Mouse (Mus musculus) intestine, postnatal 0 days (tissue): ENCODE measurements around the gene Slc4a5. TPM values are rescaled to one million over a fixed set of nuclear protein-coding genes. Genes with fewer than 3 reads are reported as not detected.
"Not testable (repeated sequence)": the region's sequence is repeated elsewhere in the genome, so short reads cannot be mapped to it uniquely, and the experiment has no call there.

Source experiments
- ATAC-seq: fragments of 200-750 bp; cut with Nextera tagmentation; 2 replicates; pipeline ENCODE4 v1.8.0; 2017; ENCODE audit warnings: mild to moderate bottlenecking, moderate TSS enrichment, moderate library complexity
- H3K27ac ChIP-seq: fragments of 300-500 bp; sonication (generic); 2 replicates; pipeline ENCODE4 v1.5.1; 2014; ENCODE audit warnings: mild to moderate bottlenecking, low read depth, low read length, moderate library complexity
- H3K27me3 ChIP-seq: fragments of 300-500 bp; sonication (generic); replicated peaks from 2 replicates; pipeline ENCODE4 v1.6.1; 2014; ENCODE audit warnings: low read length, mixed read lengths; ENCODE audit not compliant: control insufficient read depth, insufficient read depth
- H3K36me3 ChIP-seq: fragments of 300-500 bp; sonication (generic); 2 replicates; pipeline ENCODE4 v1.6.1; 2014; ENCODE audit warnings: mild to moderate bottlenecking, moderate library complexity; ENCODE audit not compliant: control insufficient read depth, insufficient read depth
- H3K4me1 ChIP-seq: fragments of 300-500 bp; sonication (generic); replicated peaks from 2 replicates; pipeline ENCODE4 v1.6.1; 2014; ENCODE audit warnings: antibody characterized with exemption, low read length, mixed read lengths; ENCODE audit not compliant: control insufficient read depth, insufficient read depth
- H3K4me2 ChIP-seq: fragments of 300-500 bp; sonication (generic); replicated peaks from 2 replicates; pipeline ENCODE4 v1.6.1; 2014; ENCODE audit warnings: low read depth, mild to moderate bottlenecking, moderate library complexity
- H3K4me3 ChIP-seq: fragments of 300-500 bp; sonication (generic); 2 replicates; pipeline ENCODE4 v1.5.1; 2014; ENCODE audit warnings: low read depth, low read length
- H3K9ac ChIP-seq: fragments of 300-500 bp; sonication (generic); 2 replicates; pipeline ENCODE4 v1.6.1; 2014; ENCODE audit warnings: mild to moderate bottlenecking, low read depth, low read length
- H3K9me3 ChIP-seq: fragments of 300-500 bp; sonication (generic); 2 replicates; pipeline ENCODE4 v1.6.1; 2016; ENCODE audit warnings: mixed run types; ENCODE audit not compliant: control insufficient read depth
- CTCF ChIP-seq: sonication (generic); IDR thresholded peaks from 2 replicates; pipeline ENCODE4 v1.5.1; 2016; ENCODE audit warnings: low read depth, mild to moderate bottlenecking, control low read depth, antibody characterized with exemption, moderate library complexity
- WGBS: fragments of 180-500 bp; shearing (Covaris S2); extraction: QIAGEN DNeasy Blood & Tissue Kit; methylation state at CpG from one replicate; pipeline ENCODE4 v1.1.7; 2014; 5-methylcytosine and 5-hydroxymethylcytosine counted together
- polyA plus RNA-seq: library from polyadenylated mRNA; unstranded; fragments of >200 nt; fragmentation: Nextera tagmentation; extraction: Ambion mirVana; gene quantifications from 2 replicates; pipeline ENCODE4 v1.2.1, GENCODE M21; 2015

The Slc4a5 gene
- polyA plus RNA-seq, 1 experiment from 2014 or later: 1.5 TPM

DNA sequence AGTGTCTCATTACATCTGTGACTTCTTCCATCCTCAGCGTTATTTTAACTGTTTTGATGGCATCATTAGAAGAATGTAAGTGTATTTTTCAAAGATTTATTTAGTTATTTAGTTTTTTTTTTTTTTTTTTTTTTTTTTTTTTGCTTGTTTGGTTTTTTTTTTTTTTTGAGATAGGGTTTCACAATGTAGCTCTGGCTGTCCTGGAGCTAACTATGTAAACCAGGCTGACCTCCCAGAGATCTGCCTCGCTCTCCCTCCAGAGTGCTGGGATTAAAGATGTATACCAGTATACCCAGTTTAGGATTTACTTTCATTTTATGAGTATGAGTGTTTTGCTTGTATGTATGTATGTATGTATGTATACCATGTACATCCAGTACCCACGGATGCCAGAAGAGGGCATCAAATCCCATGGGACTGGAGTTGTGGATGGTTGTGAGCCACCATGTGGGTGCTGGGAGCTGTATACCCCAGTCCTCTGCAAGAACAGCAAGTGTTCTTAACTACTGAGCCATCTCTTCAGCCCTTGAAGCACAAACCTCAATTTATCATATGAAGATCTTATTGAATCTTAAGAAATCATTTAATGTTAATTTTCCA, 108.1 kb downstream of the Slc4a5 start:
- Histone ChIP-seq H3K9ac (no peak overlapping the region), H3K9me3 (no peaks in the 10 kb centered on the region), H3K36me3 (peaks cover 28% of the 10 kb centered on the region), H3K27me3 (no peaks in the 10 kb centered on the region), H3K4me1 (no peaks in the 10 kb centered on the region), H3K4me3 (no peak overlapping the region), H3K27ac (no peak overlapping the region), H3K4me2 (no peak overlapping the region; the same call in 1 of the 2 replicates)
- 87% methylated on average over 3 of the region's 3 CpGs for WGBS
- no peak for ATAC-seq
- TF ChIP-seq CTCF: peak; percentile 43

GRCm38 (mm10) chr6:83341387-83341786, 121.8 kb downstream of the Slc4a5 start:
- TF ChIP-seq CTCF: no peak
- no peaks in the 10 kb centered on the region for H3K9me3 ChIP-seq
- no peak overlapping the region for H3K9ac ChIP-seq
- 70% methylated on average over 3 of the region's 3 CpGs for WGBS
- no peaks in the 10 kb centered on the region for H3K27me3 ChIP-seq
- peaks cover 49% of the 10 kb centered on the region for H3K36me3 ChIP-seq
- H3K4me3 ChIP-seq: no peak overlapping the region
- H3K27ac ChIP-seq: no peak overlapping the region
- H3K4me2 ChIP-seq: no peak overlapping the region
- no peaks in the 10 kb centered on the region for H3K4me1 ChIP-seq
- ATAC-seq: no peak

DNA sequence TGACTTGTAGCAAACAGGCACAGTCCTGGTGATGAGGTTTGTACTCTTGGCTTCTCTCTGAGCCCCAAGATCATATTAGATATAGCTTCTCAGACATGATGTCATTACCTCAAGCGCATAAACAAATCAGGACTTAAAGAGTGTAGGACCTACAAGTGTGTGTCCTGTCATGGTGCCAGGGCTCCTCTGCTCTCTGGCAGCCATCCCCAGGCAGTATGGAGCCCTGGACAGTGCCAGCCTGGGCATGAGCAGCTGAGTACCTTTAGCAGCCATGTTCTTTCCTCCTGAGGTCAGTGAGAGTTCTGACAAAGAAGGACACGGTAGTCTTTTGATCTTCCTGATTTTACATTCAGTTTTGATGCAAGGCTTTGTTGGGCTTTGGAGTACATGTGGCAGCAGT, 123.3 kb downstream of the Slc4a5 start:
- no peaks in the 10 kb centered on the region for H3K27me3 ChIP-seq
- H3K9ac ChIP-seq: no peak overlapping the region
- no peak for TF ChIP-seq CTCF
- no peaks in the 10 kb centered on the region for H3K4me1 ChIP-seq
- no peak for ATAC-seq
- H3K9me3 ChIP-seq: no peaks in the 10 kb centered on the region
- no peak overlapping the region for H3K4me3 ChIP-seq
- H3K27ac ChIP-seq: no peak overlapping the region
- 90% methylated on average over 2 of the region's 2 CpGs for WGBS
- H3K4me2 ChIP-seq: no peak overlapping the region
- peaks cover 46% of the 10 kb centered on the region for H3K36me3 ChIP-seq

DNA sequence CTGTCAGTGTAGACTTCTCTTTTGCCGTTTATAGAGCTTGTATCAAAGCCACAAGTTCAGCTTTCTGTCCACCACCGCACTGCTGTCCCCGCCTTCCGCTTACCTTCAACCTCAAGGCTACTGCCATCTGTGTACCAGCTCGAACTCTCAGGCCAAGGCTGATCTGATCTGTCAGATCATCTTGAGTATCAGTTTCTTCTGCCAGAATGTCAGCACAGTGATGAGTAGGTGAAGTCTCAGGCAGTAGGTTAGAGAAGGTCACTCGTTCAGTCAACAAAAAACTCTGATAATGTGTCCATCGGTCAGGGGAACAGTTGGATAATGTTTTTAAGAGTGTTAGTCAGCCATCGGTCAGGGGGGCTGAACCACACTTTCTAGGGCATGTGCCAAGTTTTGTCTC, 125.7 kb downstream of the Slc4a5 start:
- not testable (repeated sequence) for H3K4me1 ChIP-seq, H3K4me2 ChIP-seq, ATAC-seq, H3K9ac ChIP-seq, H3K27me3 ChIP-seq, H3K9me3 ChIP-seq, H3K4me3 ChIP-seq, H3K27ac ChIP-seq
- peaks cover 30% of the 10 kb centered on the region for H3K36me3 ChIP-seq
- 88% methylated on average over 8 of the region's 8 CpGs for WGBS

GRCm38 (mm10) chr6:83347916-83348315, 128.3 kb downstream of the Slc4a5 start:
- H3K9me3 ChIP-seq: no peaks in the 10 kb centered on the region
- 82% methylated on average over 3 of the region's 3 CpGs for WGBS
- no peak overlapping the region for H3K4me3 ChIP-seq
- no peak for TF ChIP-seq CTCF
- H3K4me1 ChIP-seq: peaks cover 4% of the 10 kb centered on the region; the same call in 1 of the 2 replicates
- peaks cover 12% of the 10 kb centered on the region; the same call in 1 of the 2 replicates for H3K36me3 ChIP-seq
- no peak overlapping the region for H3K9ac ChIP-seq
- H3K27ac ChIP-seq: no peak overlapping the region
- ATAC-seq: no peak
- no peaks in the 10 kb centered on the region for H3K27me3 ChIP-seq
- H3K4me2 ChIP-seq: no peak overlapping the region

DNA sequence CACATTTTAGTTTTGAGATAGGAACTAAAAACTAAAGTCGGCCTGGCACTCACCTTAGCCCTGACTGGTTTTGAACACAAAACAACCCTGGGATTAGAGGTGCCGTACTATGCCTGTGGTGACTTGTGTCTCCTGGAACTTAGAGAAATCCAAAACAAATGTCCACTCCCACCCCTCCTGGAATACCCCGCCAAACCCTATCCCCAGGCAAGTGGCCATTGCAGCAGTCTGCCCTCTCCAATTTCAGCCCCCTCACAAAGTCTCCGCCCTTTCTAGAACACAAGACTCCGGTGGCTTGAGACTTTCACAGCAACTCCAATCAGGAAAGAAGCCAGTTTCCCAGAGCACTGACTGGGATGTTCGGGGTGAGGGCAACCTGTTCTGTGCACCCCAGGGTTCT, 129.2 kb downstream of the Slc4a5 start, which contains the start of gene Bola3:
TSS of gene Bola3 (plus strand) at position 275 of the 400 bp plus-strand sequence.
- peaks cover 4% of the 10 kb centered on the region; the same call in 1 of the 2 replicates for H3K4me1 ChIP-seq
- ATAC-seq: peak; percentile 24
- H3K9ac ChIP-seq: peak within 1 kb of the TSS; percentile 78
- 32% methylated on average over 6 of the region's 6 CpGs for WGBS
- peak within 1 kb of the TSS; percentile 72 for H3K4me2 ChIP-seq
- peaks cover 19% of the 10 kb centered on the region; the same call in 1 of the 2 replicates for H3K36me3 ChIP-seq
- peak within 1 kb of the TSS; percentile 6; the same call in 1 of the 2 replicates for H3K27ac ChIP-seq
- H3K4me3 ChIP-seq: peak within 1 kb of the TSS; percentile 66
- H3K27me3 ChIP-seq: no peaks in the 10 kb centered on the region
- TF ChIP-seq CTCF: no peak
- no peaks in the 10 kb centered on the region for H3K9me3 ChIP-seq
